Mouse (Mus musculus) limb, embryonic 11.5 days (tissue): ENCODE measurements around the gene Ankk1. TPM values are rescaled to one million over a fixed set of nuclear protein-coding genes. Genes with fewer than 3 reads are reported as not detected.
A peak's percentile ranks its signal among the peaks of the same experiment; 100 is the strongest.

ENCODE experiments used
- ATAC-seq: fragments of 200-750 bp; cut with Nextera tagmentation; 2 replicates; pipeline ENCODE4 v1.8.0; 2017; ENCODE audit warnings: low read depth; ENCODE audit not compliant: insufficient number of reproducible peaks, low FRiP score, low TSS enrichment
- DNase-seq: peaks from one replicate; pipeline ENCODE4 v3.0.0-alpha.2; 2015; ENCODE audit warnings: low spot score
- H3K27ac ChIP-seq: fragments of 300-500 bp; sonication (generic); replicated peaks from 2 replicates; pipeline ENCODE4 v1.5.1; 2014; ENCODE audit warnings: low read depth, mild to moderate bottlenecking, low read length
- H3K27me3 ChIP-seq: fragments of 300-500 bp; sonication (generic); 2 replicates; pipeline ENCODE4 v1.6.1; 2014; ENCODE audit warnings: mild to moderate bottlenecking, low read length, mixed read lengths; ENCODE audit not compliant: control insufficient read depth, insufficient read depth
- H3K36me3 ChIP-seq: fragments of 300-500 bp; sonication (generic); 2 replicates; pipeline ENCODE4 v1.6.1; 2014; ENCODE audit warnings: mild to moderate bottlenecking, low read length, moderate library complexity, mixed read lengths; ENCODE audit not compliant: control insufficient read depth, insufficient read depth
- H3K4me1 ChIP-seq: fragments of 300-500 bp; sonication (generic); 2 replicates; pipeline ENCODE4 v1.6.1; 2014; ENCODE audit warnings: low read length, mixed read lengths; ENCODE audit not compliant: control insufficient read depth, insufficient read depth
- H3K4me2 ChIP-seq: fragments of 300-500 bp; sonication (generic); 2 replicates; pipeline ENCODE4 v1.6.1; 2014; ENCODE audit warnings: low read depth, mild to moderate bottlenecking, moderate library complexity; ENCODE audit not compliant: severe bottlenecking
- H3K4me3 ChIP-seq: fragments of 300-500 bp; sonication (generic); 2 replicates; pipeline ENCODE4 v1.5.1; 2014; ENCODE audit warnings: low read depth, low read length
- H3K9ac ChIP-seq: fragments of 300-500 bp; sonication (generic); 2 replicates; pipeline ENCODE4 v1.6.1; 2014; ENCODE audit warnings: mild to moderate bottlenecking, low read length
- H3K9me3 ChIP-seq: fragments of 300-500 bp; sonication (generic); 2 replicates; pipeline ENCODE4 v1.6.1; 2016; ENCODE audit warnings: low read length; ENCODE audit not compliant: control insufficient read depth
- WGBS: fragments of 180-500 bp; shearing (Covaris S2); extraction: QIAGEN DNeasy Blood & Tissue Kit; methylation state at CpG from one replicate; pipeline ENCODE4 v1.1.7; 2014; 5-methylcytosine and 5-hydroxymethylcytosine counted together
- polyA plus RNA-seq: library from polyadenylated mRNA; unstranded; fragments of >200 nt; fragmentation: Nextera tagmentation; extraction: Ambion mirVana; gene quantifications from 2 replicates; pipeline ENCODE4 v1.2.1, GENCODE M21; 2014

Ankk1 gene
- polyA plus RNA-seq, 1 experiment from 2014 or later = not detected

DNA sequence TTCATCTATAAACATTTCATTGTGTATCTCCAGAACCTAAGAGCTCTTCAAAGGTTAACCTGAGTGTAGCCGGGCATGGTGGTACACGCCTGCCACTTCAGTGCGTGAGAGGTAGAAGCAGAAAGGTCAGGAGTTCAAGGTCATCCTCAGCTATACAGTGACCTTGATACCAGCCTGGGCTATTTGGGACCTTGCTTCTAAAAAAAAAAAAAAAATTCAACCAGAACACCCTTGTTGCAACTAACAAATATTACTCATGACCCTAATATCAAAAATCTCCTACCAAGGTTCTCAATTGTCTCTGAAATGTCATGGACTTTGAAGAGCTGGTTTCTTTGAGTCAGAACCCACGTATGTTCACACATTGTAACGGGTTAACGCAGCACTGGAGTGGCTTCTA lies 42.0 kb downstream of the Ankk1 start:
- no peak overlapping the region for H3K9ac ChIP-seq
- 94% methylated on average over 6 of the region's 6 CpGs for WGBS
- no peaks in the 10 kb centered on the region for H3K9me3 ChIP-seq
- no peak overlapping the region for H3K4me3 ChIP-seq
- no peaks in the 10 kb centered on the region for H3K36me3 ChIP-seq
- DNase-seq (no peak), ATAC-seq (no peak)
- H3K4me1 ChIP-seq = no peaks in the 10 kb centered on the region
- no peak overlapping the region for H3K4me2 ChIP-seq
- no peaks in the 10 kb centered on the region for H3K27me3 ChIP-seq
- no peak overlapping the region for H3K27ac ChIP-seq

GRCm38 (mm10) chr9:49384041-49384440 lies 42.8 kb downstream of the Ankk1 start:
- H3K9ac ChIP-seq = no peak overlapping the region
- no peak overlapping the region for H3K27ac ChIP-seq
- DNase-seq = no peak
- no peaks in the 10 kb centered on the region for H3K27me3 ChIP-seq
- 92% methylated on average over 3 of the region's 3 CpGs for WGBS
- no peaks in the 10 kb centered on the region for H3K9me3 ChIP-seq
- H3K36me3 ChIP-seq = no peaks in the 10 kb centered on the region
- no peak overlapping the region for H3K4me2 ChIP-seq
- no peaks in the 10 kb centered on the region for H3K4me1 ChIP-seq
- H3K4me3 ChIP-seq = no peak overlapping the region
- ATAC-seq = no peak

DNA sequence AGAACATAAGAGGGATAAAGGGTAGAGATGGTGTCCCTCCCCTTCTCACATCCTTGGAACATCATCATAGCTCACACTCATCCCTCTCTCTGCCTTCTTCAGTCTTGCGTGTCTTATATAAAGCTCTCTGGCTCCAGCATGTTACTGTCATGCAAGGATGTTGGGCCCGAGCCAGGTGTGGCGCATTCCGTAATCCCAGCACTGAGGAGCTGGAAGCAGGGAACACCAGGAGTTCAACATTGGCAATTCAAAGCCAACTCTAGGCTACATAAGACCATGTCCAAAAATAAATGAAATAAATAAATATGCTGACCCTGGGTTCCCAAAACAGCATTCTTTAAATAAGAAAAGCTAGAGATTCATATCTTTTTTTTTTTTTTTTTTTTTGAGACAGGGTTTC lies 46.9 kb downstream of the Ankk1 start:
- WGBS = 93% methylated on average over 4 of the region's 4 CpGs
- Histone ChIP-seq H3K4me2 (no peak overlapping the region), H3K27ac (no peak overlapping the region), H3K9me3 (no peaks in the 10 kb centered on the region), H3K9ac (no peak overlapping the region), H3K36me3 (no peaks in the 10 kb centered on the region), H3K27me3 (no peaks in the 10 kb centered on the region), H3K4me3 (no peak overlapping the region), H3K4me1 (no peaks in the 10 kb centered on the region)
- no peak for ATAC-seq
- DNase-seq = no peak

GRCm38 (mm10) chr9:49373946-49374345 lies 52.9 kb downstream of the Ankk1 start:
- DNase-seq (no peak), ATAC-seq (no peak)
- no peak overlapping the region for H3K4me3 ChIP-seq
- no peak overlapping the region for H3K4me2 ChIP-seq
- H3K27me3 ChIP-seq = no peaks in the 10 kb centered on the region
- no peaks in the 10 kb centered on the region for H3K9me3 ChIP-seq
- 86% methylated on average over 2 of the region's 2 CpGs for WGBS
- no peaks in the 10 kb centered on the region for H3K36me3 ChIP-seq
- H3K9ac ChIP-seq = no peak overlapping the region
- H3K27ac ChIP-seq = no peak overlapping the region
- no peaks in the 10 kb centered on the region for H3K4me1 ChIP-seq

DNA sequence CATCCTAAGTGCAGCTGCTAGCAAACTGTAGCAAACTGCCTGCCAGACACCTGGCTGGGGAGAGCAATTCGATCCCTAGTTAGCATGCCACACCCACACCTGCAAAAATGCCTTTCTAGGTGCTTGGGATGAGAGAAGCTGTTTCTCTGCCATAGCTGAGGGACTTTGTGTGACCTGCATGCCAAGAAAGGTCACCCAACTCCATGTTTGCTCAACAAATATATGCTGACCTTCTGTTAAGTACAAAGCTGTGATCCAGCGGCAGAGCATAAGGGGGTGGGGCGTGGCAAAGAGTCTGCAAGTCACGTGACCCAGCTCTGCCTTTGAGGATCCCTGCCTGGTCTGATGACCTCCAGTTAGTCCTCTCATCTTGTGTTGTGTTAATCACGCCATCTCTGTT lies 61.1 kb downstream of the Ankk1 start:
- no peaks in the 10 kb centered on the region for H3K27me3 ChIP-seq
- no peak for ATAC-seq
- H3K4me3 ChIP-seq = no peak overlapping the region
- H3K36me3 ChIP-seq = no peaks in the 10 kb centered on the region
- WGBS = 11% methylated on average over 5 of the region's 5 CpGs
- no peak overlapping the region for H3K27ac ChIP-seq
- no peaks in the 10 kb centered on the region for H3K4me1 ChIP-seq
- no peak overlapping the region for H3K9ac ChIP-seq
- peak; percentile 23 for DNase-seq
- no peak overlapping the region for H3K4me2 ChIP-seq
- no peaks in the 10 kb centered on the region for H3K9me3 ChIP-seq

Other genes with a start within 250 kb of the Ankk1 start
- not detected in 2 replicates for gene Gm4894, start 176.5 kb downstream of the Ankk1 start, polyA plus RNA-seq
- gene Drd2, start 86.4 kb downstream of the Ankk1 start, polyA plus RNA-seq = not detected in 2 replicates
- gene Ttc12, start 59.2 kb upstream of the Ankk1 start, polyA plus RNA-seq = 1.8 and 2.3 TPM in 2 replicates